Mouse (Mus musculus) cerebellum, postnatal 14 days (tissue): ENCODE results near the gene Med16.
A peak's percentile ranks its signal among the peaks of the same experiment; 100 is the strongest.

Source experiments
- DNase-seq, 2 experiments: peaks; one replicate each; pipeline ENCODE4 v3.0.0; 2021; ENCODE audit warnings: mixed read lengths in 2 of 2

Gene Med16

DNA sequence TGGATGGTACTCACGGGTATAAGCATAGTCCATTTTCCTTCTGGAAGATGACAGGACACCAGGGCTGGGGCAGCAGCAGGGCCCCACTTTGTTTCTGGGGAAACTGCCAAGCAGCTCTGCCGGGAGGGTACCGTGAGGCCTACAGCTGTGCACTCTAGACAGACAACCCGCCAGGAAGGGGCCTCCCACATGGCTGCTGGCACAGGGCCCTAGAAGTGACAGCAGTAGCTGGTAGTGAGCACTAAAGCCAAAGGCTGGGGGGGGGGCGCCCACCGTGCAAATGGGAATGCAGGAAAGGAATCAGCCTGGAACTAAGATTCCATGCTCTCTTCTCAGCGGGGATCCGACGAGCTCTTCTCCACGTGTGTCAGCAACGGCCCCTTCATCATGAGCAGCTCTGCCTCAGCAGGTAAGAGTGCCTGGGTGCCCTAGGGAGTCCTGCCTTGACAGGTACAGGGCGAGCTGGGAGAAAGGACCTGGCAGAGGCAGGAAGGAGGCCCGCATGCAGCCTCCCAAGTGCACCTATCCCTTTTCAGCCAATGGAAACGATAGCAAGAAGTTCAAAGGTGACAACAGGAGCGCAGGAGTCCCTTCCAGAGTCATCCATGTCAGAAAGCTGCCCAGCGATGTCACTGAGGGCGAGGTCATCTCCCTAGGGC is 50.2 kb downstream of the Med16 start:
- DNase-seq = peak; percentile 74 to 79

DNA sequence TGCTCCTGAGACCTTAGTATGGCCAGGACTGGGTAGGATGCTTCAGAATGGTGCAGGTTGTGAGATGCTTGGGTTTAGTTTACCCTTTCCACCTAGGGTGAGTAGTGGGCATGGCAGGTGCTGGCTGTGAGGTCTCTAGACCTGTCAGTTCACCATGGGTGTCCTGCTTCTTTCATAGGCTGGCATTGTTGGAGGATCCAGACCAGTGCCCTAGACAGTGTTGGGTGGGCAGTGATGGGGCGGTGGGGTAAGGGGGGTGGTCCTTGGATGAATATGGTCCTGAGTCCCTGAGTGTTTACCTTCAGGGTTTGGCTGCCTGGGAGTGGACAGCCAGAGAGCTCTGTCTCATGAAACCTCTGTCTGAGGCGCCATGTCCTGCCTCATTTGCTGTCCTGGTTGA is 50.8 kb downstream of the Med16 start:
- DNase-seq = no peak

DNA sequence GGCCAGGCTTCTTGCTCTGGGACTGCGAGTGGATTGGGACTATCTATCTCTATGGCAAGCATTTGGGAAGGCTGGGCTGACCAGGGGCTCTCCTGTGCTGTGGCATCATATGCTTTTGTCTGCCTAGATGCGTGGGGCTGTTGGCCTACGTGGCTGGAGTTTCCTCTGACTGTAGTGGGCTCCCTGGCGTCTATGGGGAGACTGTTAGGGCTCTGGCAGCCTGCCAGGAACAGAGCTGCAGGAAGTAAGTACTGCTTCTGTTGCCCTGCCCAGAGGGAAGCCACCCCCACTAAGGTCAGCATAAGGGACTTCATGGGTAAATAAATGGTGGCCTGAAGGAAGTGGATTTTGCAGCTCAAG is 51.3 kb downstream of the Med16 start:
- DNase-seq = peak; percentile 54 to 63

DNA sequence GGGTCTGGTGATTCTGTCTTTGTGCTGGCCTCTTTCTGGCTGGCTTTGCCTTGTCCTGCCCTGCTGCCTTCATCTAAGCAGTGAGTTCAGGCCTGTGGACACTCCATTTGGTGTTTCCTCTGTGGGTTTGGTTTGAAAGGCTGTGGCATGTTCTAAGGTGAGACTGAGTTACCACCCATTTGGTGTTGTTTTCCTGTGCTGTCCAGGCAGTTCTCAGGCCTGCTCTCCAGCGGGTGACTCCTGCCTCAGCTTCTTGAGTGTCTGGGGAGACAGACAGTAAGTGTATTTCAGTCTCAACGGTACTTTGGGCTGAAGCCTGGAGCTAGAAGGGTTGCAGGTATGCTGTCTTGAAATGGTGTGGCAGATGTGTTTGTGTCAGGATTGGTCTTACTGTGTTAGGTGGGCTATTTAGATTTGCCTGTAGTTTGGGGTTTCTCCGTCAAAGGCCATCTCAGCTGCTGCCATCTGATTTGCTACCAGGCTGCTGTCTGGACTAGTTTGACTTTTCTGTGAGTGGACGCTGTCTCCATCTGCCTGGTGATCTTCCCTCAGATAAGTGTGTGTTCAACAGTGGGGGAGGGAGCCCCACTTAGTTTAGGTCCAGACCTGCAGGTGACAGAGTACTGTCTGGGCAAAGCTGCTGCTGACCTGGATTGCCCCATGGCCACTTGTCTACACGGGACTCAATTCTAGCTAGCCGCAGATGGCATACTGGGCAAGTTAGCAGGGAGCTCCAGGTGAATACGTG is 51.8 kb downstream of the Med16 start:
- no peak for DNase-seq

DNA sequence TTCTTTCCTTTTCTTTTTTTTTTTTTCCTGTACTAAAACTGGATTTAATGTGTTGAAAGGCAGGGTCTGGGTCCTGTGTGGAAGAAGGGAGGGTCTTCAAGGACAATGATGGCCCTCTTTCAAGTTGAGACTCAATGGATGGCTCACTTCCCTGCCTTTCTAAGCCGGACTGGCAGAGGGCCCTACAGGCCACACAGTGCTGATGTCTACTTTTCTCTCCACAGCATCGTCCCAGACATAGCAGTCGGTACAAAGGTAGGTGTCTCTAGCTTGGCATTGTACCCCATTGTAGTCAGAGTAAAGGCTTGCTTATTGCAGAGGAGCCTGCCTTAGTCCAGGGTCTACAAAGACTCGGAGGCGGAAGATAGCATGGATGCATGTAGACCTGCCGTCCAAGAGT is 52.4 kb downstream of the Med16 start:
- peak; percentile 39 to 47 for DNase-seq

DNA sequence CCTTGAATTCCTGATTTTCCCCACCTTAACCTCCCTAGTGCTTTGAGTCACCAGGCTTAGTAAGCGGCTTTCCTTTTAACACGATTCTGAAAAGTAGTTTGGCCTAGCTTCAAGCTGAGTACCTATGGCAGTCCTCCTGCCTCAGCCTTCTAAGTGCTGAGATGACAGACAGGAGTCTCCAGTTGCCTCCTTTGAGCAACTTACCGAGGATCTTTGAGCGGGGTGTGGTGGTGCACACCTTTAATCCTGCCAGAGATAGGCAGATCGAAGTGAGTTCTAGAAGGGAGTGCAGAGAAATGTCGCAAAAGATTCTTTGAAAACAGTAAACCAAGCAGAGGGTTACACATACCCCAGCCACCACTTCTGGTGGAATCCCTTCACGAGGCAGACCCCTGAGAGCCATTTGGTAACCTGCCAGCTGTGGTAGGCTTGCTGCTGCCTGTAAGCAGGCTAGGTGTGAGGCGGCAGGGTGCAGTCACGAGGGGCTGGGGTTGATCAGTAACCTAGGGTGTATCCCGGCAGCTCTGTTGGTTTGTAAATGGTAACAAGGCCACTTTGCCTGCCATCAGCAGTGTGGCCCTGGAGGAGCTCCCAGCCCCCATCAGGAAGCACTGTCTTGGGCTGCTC is 53.1 kb downstream of the Med16 start:
- DNase-seq = peak; percentile 63 to 68

DNA sequence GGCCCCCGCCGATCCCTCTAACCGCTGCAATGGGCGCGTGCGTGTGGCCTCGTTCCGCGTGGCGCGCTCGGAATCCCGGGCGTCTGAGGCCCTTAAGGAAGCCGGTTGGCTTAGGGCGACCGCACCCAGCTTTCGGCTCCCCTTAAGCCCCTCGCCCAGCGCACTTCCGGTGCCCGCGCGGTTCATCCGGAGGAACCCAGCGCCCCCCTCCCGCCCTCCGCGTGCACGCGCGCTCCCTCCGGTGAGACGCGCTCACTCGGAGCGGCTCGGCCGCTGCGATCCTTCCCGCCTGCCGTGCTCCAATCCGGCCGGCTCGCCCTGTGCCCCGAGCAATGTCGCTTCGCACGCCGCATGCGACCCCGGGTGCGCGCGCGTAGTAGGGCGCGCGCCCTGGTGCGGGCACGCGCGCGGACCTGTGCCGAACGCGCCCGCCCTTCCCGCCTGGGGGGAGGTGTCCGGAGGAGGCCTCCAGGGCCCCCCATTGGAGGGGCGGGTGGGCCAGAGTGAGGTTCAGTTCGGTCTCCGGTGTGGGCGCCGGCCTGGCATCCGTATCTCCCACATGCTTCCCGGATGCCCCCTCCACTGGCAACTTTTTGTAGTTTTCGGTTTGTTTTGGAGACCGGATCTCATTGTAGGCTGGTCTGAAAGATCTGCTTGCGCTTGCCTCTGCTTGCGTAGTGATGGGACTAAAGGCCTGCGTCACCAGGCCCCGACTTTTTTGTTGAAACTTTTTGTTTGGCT is 53.8 kb downstream of the Med16 start:
- DNase-seq = peak; percentile 78 to 80

DNA sequence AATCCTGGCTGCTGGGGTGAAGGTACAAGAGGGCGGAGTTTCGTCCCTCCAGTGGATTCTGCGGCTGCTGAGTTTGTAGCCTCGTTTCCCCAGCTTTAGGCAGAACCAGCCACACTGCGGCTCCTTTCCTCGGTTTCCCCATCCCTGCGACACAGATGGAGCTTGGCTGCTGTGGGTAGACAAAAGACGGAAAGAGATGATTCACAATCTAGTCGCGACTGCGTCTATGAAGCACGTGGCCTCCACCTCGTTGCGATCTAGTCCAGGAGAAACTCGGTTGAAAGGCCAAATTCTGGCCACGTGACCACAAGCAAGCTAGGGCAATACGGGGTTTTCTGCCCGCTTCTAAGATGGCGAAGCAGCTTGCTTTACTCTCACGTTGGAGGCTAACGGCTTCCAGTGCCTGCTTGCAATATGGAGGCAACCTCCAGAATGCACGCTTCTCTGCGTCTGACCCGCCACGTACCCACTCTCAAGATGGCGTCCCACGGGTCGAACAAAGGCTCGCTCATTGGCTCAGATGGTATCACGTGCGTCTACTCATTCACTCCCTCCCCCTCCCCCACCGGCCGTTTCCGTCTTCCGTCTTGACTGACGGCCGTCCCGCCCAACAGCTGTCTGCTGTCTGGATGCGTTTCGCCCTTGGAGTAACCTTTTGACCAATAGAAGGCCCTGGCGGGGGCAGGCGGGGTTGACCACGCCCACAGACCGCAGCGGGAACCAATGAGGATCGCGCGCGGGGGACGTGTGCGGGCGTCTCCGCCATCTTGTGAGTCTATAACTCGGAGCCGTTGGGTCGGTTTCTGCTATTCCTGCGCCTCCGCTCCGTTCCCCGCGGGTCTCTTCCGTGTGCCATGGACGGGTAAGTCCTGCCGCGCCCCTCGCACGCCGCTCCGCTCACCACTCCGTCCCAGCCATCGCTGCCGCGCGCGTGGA is 54.6 kb downstream of the Med16 start, which contains the start of gene Ptbp1:
Gene Ptbp1, plus strand, starts transcription at position 568 of the 936 bp plus-strand sequence.
- DNase-seq = peak; percentile 100

DNA sequence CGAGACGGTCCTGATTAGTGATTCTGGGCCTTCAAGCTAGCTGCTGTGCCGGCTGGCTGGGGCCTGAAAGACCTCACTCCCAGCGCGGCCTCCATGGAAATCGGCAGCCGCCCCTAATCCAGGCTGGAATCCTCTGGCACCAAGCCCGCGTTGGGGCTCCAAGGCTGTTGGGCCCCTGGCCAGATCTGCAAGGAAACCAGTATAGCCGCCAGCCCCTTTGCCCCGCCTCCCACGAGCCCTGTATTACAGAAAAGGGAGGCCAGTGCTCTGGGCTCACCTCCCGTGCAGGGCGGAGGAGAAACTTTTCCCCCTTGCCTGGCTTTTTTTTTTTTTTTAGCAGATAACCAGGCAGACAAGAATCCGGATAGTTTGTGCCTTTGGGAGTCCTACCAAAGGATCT is 55.3 kb downstream of the Med16 start:
- peak; percentile 95 to 97 for DNase-seq

DNA sequence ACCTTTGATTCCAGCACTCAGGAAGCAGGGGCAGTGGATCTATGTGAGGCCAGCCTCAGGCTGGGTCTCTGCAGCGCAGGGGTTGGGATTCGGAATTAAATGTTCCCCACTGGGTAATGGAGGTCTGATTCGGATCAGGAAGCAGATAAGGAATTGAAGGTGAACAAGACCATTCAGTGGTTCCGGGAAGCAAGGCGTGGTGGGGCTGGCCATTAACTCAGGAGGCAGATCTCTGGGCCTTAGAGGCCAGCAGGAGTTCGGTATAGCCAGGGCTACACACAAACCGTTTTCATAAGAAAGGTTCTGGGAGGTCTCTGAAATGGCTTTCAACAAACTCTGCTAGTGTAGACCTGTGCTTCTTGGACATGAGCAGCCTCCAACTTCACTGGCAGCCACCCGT is 55.9 kb downstream of the Med16 start:
- no peak for DNase-seq

DNA sequence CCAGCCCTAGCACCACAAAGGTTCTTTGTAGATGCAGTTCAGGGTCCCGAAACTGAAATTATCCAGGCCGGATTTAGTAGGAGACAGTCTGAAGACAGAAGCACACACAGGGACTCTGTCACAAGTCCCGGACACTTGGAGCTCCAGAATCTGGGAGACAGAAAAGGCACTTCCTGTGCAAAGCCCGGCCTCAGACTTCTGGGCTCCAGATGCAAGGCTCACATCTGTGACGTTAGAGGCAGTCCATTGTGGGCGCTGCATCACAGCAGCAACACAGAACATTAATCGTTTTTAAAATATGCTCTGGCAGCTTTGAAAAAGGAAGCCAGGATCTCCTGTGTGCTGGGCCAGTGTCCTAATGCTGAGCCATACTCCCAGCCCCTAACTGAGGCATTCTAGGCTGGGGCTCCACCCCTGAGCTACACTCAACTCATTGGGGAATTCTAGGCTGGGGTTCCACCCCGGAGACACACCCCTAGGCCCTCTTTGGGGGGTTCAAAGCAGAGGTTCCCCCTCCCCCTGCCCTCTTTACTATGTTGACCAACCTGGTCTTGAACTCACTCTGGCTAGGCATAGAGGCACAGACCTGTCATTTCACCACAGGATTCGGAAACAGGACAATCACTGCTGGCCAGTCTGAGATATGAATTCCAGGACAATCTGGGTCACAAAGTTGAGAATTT is 56.5 kb downstream of the Med16 start:
- no peak for DNase-seq

DNA sequence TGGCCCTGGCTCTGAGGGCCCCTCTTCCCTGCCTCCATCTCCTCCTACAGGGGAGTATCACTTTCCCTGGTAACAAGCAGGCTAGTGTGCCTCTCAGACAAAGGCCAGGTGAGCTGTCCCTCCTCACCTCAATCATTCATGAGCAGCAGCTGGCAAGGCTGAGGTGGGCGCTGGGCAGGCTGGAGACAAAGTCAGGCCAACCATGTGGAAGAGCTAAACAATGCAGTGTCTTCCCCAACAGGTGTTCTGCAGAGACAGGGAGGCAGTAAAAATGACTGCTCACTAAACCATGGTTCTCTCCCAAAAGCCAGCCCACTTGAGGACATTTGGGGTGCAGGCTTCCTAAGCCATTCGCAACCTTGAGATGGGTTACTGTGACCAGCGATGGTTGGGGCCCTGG is 57.1 kb downstream of the Med16 start:
- DNase-seq = no peak

DNA sequence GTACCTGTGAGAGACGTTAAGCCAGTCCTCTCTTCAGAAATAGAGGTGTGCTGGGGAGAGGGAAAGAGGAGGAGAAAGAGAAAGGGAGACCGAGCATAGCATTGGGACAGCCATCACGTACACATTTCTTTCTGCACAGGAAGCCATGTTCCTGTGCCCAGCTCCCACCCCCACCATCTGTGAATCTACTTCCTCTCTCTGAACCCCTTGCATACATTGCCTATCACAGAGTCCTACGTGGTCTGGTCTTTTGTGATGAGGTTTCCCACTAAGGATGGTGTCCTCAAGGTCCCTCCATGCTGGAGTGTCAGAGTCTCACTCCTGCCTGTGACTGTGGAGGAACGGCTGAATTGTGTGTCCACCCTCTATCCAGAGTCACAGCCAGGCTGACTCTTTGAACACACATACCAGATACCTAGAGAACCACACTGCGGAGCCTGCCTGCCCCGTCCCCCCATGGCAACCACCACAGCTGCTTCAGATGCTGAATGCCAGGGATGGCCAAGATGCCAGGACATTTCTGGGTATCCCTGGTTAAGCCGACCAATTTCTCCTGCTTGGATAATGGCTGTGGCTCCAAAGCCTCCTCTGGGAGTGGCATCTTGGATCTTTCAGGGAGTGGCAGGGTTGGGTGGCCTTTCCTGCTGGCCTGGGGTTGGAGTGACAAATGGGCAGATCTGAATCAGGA is 58.6 kb downstream of the Med16 start:
- DNase-seq = no peak

DNA sequence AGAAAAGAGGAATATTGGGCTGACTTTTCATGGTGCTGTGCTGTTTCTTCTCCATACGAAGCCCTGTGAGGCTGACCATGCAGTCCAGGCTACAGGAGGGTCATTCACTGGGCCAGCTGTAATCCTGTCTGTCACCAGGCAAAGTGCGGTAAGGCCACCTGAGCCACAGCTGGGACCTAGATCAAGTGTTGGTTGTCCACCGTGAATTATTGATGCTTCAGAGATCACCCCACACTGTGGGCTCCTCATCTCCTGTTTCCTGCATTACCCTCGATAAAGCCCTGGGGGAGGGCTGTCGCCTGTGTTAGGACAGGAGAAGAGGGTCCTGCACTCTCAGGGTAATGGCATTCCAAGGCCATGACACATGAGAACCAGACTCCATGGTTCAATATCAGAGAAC is 62.2 kb downstream of the Med16 start:
- DNase-seq = no peak
